Mouse (Mus musculus) activated CD4-positive, CD25-positive, alpha-beta regulatory T cell, adult 4 months (primary cell): Measurements from ENCODE around the gene Cul9. TPM values are rescaled to one million over a fixed set of nuclear protein-coding genes. Genes with fewer than 3 reads are reported as not detected.
"Not testable (repeated sequence)": the region's sequence is repeated elsewhere in the genome, so short reads cannot be mapped to it uniquely, and the experiment has no call there.

Experiments used
- ATAC-seq: one replicate; pipeline ENCODE4 v1.8.0; 2017
- polyA plus RNA-seq, 2 experiments: library from polyadenylated mRNA; unstranded; fragments of 100-300 nt; shearing (Covaris generic); gene quantifications; one replicate each; pipeline ENCODE4 v1.2.1; 2017

Cul9 gene
- 1 to 10 TPM; 2.7 to 3.5 TPM for polyA plus RNA-seq

GRCm38 (mm10) chr17:46545813-46546564 is at the start of gene Cul9:
Gene Cul9 (minus strand): TSS chr17:46546388.
- peak; percentile 36 for ATAC-seq

GRCm38 (mm10) chr17:46595336-46595735 is 49.1 kb upstream of the Cul9 start:
- no peak for ATAC-seq

- ATAC-seq: no peak
These were observed 48.4 kb upstream of the Cul9 start for GRCm38 (mm10) chr17:46594606-46595005.

GRCm38 (mm10) chr17:46593124-46593523 is 46.9 kb upstream of the Cul9 start:
- ATAC-seq: no peak

- ATAC-seq: no peak
These were observed 45.2 kb upstream of the Cul9 start for GRCm38 (mm10) chr17:46591406-46591805.

- no peak for ATAC-seq
These were observed 44.3 kb upstream of the Cul9 start for GRCm38 (mm10) chr17:46590439-46590838.

GRCm38 (mm10) chr17:46589635-46590314 is 43.6 kb upstream of the Cul9 start:
- no peak for ATAC-seq

- ATAC-seq: no peak
These were observed 42.7 kb upstream of the Cul9 start for GRCm38 (mm10) chr17:46588913-46589312.

GRCm38 (mm10) chr17:46588173-46588572 is 42.0 kb upstream of the Cul9 start:
- ATAC-seq: no peak

- no peak for ATAC-seq
These were observed 40.1 kb upstream of the Cul9 start for GRCm38 (mm10) chr17:46586327-46586726.

GRCm38 (mm10) chr17:46578650-46579049 is 32.5 kb upstream of the Cul9 start:
- ATAC-seq: no peak

- ATAC-seq: no peak
These were observed 29.9 kb upstream of the Cul9 start for GRCm38 (mm10) chr17:46576070-46576469.

- ATAC-seq: no peak
These were observed 28.3 kb upstream of the Cul9 start for GRCm38 (mm10) chr17:46574535-46574934.

- no peak for ATAC-seq
These were observed 24.8 kb upstream of the Cul9 start for GRCm38 (mm10) chr17:46571005-46571404.

GRCm38 (mm10) chr17:46559146-46559545 is 13.0 kb upstream of the Cul9 start:
- ATAC-seq: no peak

- no peak for ATAC-seq
These were observed 12.0 kb upstream of the Cul9 start for GRCm38 (mm10) chr17:46558151-46558550.

- ATAC-seq: not testable (repeated sequence)
These were observed 11.1 kb upstream of the Cul9 start for GRCm38 (mm10) chr17:46557321-46557720.

- peak; percentile 12 for ATAC-seq
These were observed 10.4 kb upstream of the Cul9 start for GRCm38 (mm10) chr17:46556584-46556945.

- peak; percentile 95 for ATAC-seq
These were observed 9.7 kb upstream of the Cul9 start, which contains the start of gene Srf for GRCm38 (mm10) chr17:46555673-46556583. Gene Srf (minus strand): TSS chr17:46556175.

GRCm38 (mm10) chr17:46554977-46555672 is 8.9 kb upstream of the Cul9 start:
- no peak for ATAC-seq

- ATAC-seq: no peak
These were observed 8.4 kb upstream of the Cul9 start for GRCm38 (mm10) chr17:46554646-46554976.

GRCm38 (mm10) chr17:46553926-46554325 is 7.7 kb upstream of the Cul9 start:
- no peak for ATAC-seq

GRCm38 (mm10) chr17:46553469-46553868 is 7.3 kb upstream of the Cul9 start:
- ATAC-seq: no peak
